Mouse (Mus musculus) stomach, adult 2 months (tissue): ENCODE results near the gene Rab11fip2. TPM values are rescaled to one million over a fixed set of nuclear protein-coding genes. Genes with fewer than 3 reads are reported as not detected.

Experiments
- polyA plus RNA-seq: library from polyadenylated mRNA; depleted of rRNA; stranded (reverse); fragments of >200 nt; gene quantifications from 2 replicates; pipeline ENCODE4 v1.2.3, GENCODE M21; 2012; rRNA removed

Rab11fip2 gene
- 0.14 and 0.36 TPM in 2 replicates for polyA plus RNA-seq

DNA sequence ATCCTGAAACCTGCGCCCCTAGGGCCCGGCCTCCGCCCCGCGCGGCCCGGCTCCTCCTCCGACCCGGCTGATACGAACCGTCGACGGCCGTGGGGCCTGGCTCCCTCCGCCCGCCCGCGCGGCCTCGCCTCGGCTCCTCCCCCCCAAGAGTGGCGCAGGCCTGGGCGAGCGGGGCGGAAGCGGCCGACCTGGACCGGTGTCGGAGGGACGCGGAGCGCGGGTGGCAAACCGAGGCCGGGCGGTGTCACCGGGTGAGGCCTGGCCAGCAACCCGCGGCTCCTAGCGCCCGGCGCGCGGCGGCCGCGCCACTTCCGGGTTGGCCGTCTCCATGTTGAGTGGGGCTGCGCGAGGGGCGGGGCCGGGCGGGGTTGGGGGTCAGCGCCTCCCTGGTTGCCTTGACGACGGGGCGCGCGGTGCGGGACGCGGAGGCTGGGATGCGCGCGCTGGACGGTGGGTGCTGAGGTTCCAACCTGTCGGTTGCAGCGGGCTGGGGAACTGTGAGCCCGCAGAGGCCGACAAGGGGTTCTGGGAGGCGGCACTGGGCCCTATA lies at the start of gene Rab11fip2:
Rab11fip2 (minus strand) TSS at position 333 of the 550 bp plus-strand sequence.

